Mouse (Mus musculus): ENCODE data around the gene Cep83.

Cep83 gene

GRCm38 (mm10) chr10:94827325-94827724 is 138.9 kb downstream of the Cep83 start:
- DNase-seq (ENCODE audit: low spot score), result no peak

GRCm38 (mm10) chr10:94827890-94828733 is 139.7 kb downstream of the Cep83 start:
- no peak for DNase-seq (ENCODE audit: low spot score)

GRCm38 (mm10) chr10:94828734-94829230 is 140.3 kb downstream of the Cep83 start:
- no peak for DNase-seq (ENCODE audit: low spot score)

GRCm38 (mm10) chr10:94829407-94829806 is 141.0 kb downstream of the Cep83 start:
- no peak for DNase-seq (ENCODE audit: low spot score)

- DNase-seq (ENCODE audit: low spot score), result no peak
These were observed 147.4 kb downstream of the Cep83 start for GRCm38 (mm10) chr10:94835874-94836273.

Measured in yolk sac, embryonic 10.5 days (tissue).